In genomic region chr5:142550706-142551652, GRCm38 (mm10) we compare ENCODE assay signal across 8 mouse cellular contexts. TPM values are rescaled to one million over a fixed set of nuclear protein-coding genes. Genes with fewer than 3 reads are reported as not detected.
DNase-seq lines count a peak whose midpoint lies in the region; ATAC-seq and TF ChIP-seq lines count a peak whose summit lies in the region.

Gene Radil (minus strand): TSS chr5:142551098.

- peak within 1 kb of the TSS; percentile 76 for H3K4me3 ChIP-seq in ES-Bruce4 (ENCODE audit: low read depth, low read length)
- peak within 1 kb of the TSS; percentile 62 for H3K4me3 ChIP-seq in forebrain, embryonic 12.5 days (replicated peaks)
- H3K4me3 ChIP-seq in heart, embryonic 16.5 days (ENCODE audit: low read length), result peak within 1 kb of the TSS; percentile 68
- H3K4me3 ChIP-seq in liver, embryonic 14.5 days (ENCODE audit: insufficient read depth in 1 of 2, low read depth in 2 of 2, low read length in 2 of 2), result peak within 1 kb of the TSS; percentile 19 to 47
- peak within 1 kb of the TSS; percentile 64 for H3K4me3 ChIP-seq in neural tube, embryonic 11.5 days (ENCODE audit: low read depth, low read length)
- peak within 1 kb of the TSS; percentile 57 for H3K4me3 ChIP-seq in stomach, postnatal 0 days (ENCODE audit: low read depth, low read length)

- peak; percentile 90 for ATAC-seq in cerebellum, adult (ENCODE audit: insufficient number of reproducible peaks, low FRiP score, low TSS enrichment)
- ATAC-seq in forebrain, embryonic 12.5 days (ENCODE audit: low FRiP score), result peak; percentile 94
- peak; percentile 92 for ATAC-seq in heart, embryonic 16.5 days (replicated peaks; ENCODE audit: extremely low read depth, insufficient read depth, low FRiP score)
- peak; percentile 84 for ATAC-seq in liver, embryonic 14.5 days (ENCODE audit: insufficient read depth)
- peak; percentile 89 for ATAC-seq in neural tube, embryonic 11.5 days (ENCODE audit: insufficient read depth, low FRiP score, low TSS enrichment)
- peak; percentile 98 for ATAC-seq in stomach, postnatal 0 days (ENCODE audit: low FRiP score, low TSS enrichment)

- TF ChIP-seq EP300 in ES-Bruce4 (IDR thresholded peaks at IDR 0.05; ENCODE audit: insufficient read depth, low read depth, low read length), result no peak
- TF ChIP-seq EP300 in liver, embryonic 14.5 days (IDR thresholded peaks at IDR 0.05; ENCODE audit: low read depth), result no peak
- no peak for TF ChIP-seq EP300 in stomach, postnatal 0 days (optimal IDR thresholded peaks at IDR 0.05)

- TF ChIP-seq CTCF in ES-Bruce4 (IDR thresholded peaks at IDR 0.05; ENCODE audit: low read depth, low read length), result peak; percentile 80
- TF ChIP-seq CTCF in liver, embryonic 14.5 days (IDR thresholded peaks at IDR 0.05; ENCODE audit: low read depth), result peak; percentile 81
- peak; percentile 86 for TF ChIP-seq CTCF in stomach, postnatal 0 days (IDR thresholded peaks at IDR 0.05; ENCODE audit: low read depth)

- peak; percentile 88 to 92 for DNase-seq in kidney, postnatal 36 days
- peak; percentile 64 to 75 (median 68) for DNase-seq in liver, embryonic 14.5 days (ENCODE audit: low read depth in 3 of 3, low spot score in 3 of 3)
- DNase-seq in neural tube, embryonic 11.5 days (ENCODE audit: low spot score), result peak; percentile 97
- DNase-seq in stomach, postnatal 0 days (ENCODE audit: low spot score), result peak; percentile 98

- no peak for TF ChIP-seq POLR2A in ES-Bruce4 (IDR thresholded peaks at IDR 0.05; ENCODE audit: insufficient read depth, low read length)

- H3K4me2 ChIP-seq in forebrain, embryonic 12.5 days, result peak within 1 kb of the TSS; percentile 97
- peak within 1 kb of the TSS; percentile 95 for H3K4me2 ChIP-seq in heart, embryonic 16.5 days (ENCODE audit: low read depth, low read length)
- peak within 1 kb of the TSS; percentile 58 for H3K4me2 ChIP-seq in liver, embryonic 14.5 days (ENCODE audit: low read depth)
- peak within 1 kb of the TSS; percentile 98 for H3K4me2 ChIP-seq in neural tube, embryonic 11.5 days (ENCODE audit: low read depth)
- peak within 1 kb of the TSS; percentile 97 for H3K4me2 ChIP-seq in stomach, postnatal 0 days (replicated peaks; ENCODE audit: low read depth)

- H3K27me3 ChIP-seq in ES-Bruce4 (ENCODE audit: control insufficient read depth, insufficient read depth, low read length, poor library complexity, severe bottlenecking), result no peaks in the 10 kb centered on the region
- peaks cover 38% of the 10 kb centered on the region for H3K27me3 ChIP-seq in forebrain, embryonic 12.5 days
- no peaks in the 10 kb centered on the region for H3K27me3 ChIP-seq in heart, embryonic 16.5 days (ENCODE audit: control insufficient read depth, insufficient read depth, low read length)
- H3K27me3 ChIP-seq in liver, embryonic 14.5 days (ENCODE audit: control insufficient read depth, insufficient read depth, low read length), result peaks cover 19% of the 10 kb centered on the region
- no peaks in the 10 kb centered on the region for H3K27me3 ChIP-seq in neural tube, embryonic 11.5 days (ENCODE audit: control insufficient read depth, insufficient read depth, low read length)
- H3K27me3 ChIP-seq in stomach, postnatal 0 days (ENCODE audit: control insufficient read depth, insufficient read depth, low read length), result no peaks in the 10 kb centered on the region

- no peak within 1 kb of the TSS for H3K27ac ChIP-seq in ES-Bruce4 (ENCODE audit: insufficient read depth, low read length)
- no peak within 1 kb of the TSS for H3K27ac ChIP-seq in forebrain, embryonic 12.5 days
- H3K27ac ChIP-seq in heart, embryonic 16.5 days (ENCODE audit: low read length), result peak within 1 kb of the TSS; percentile 83
- no peak within 1 kb of the TSS for H3K27ac ChIP-seq in liver, embryonic 14.5 days
- H3K27ac ChIP-seq in neural tube, embryonic 11.5 days (ENCODE audit: low read depth, low read length), result peak within 1 kb of the TSS; percentile 79
- H3K27ac ChIP-seq in stomach, postnatal 0 days (replicated peaks), result 0 out of 2 replicates have a peak within 1 kb of the TSS, but pooled peaks have one; percentile 40

- no peaks in the 10 kb centered on the region for H3K36me3 ChIP-seq in ES-Bruce4 (ENCODE audit: control insufficient read depth, insufficient read depth, low read length, poor library complexity, severe bottlenecking)
- H3K36me3 ChIP-seq in forebrain, embryonic 12.5 days (replicated peaks), result no peaks in the 10 kb centered on the region
- H3K36me3 ChIP-seq in heart, embryonic 16.5 days (ENCODE audit: control insufficient read depth, insufficient read depth), result no peaks in the 10 kb centered on the region
- no peaks in the 10 kb centered on the region for H3K36me3 ChIP-seq in liver, embryonic 14.5 days (replicated peaks; ENCODE audit: control insufficient read depth, insufficient read depth, low read depth)
- no peaks in the 10 kb centered on the region for H3K36me3 ChIP-seq in neural tube, embryonic 11.5 days (ENCODE audit: control insufficient read depth, insufficient read depth, low read length)
- no peaks in the 10 kb centered on the region for H3K36me3 ChIP-seq in stomach, postnatal 0 days (ENCODE audit: control insufficient read depth, insufficient read depth, low read length)

- 2% methylated on average over 78 of the region's 80 CpGs for WGBS in forebrain, embryonic 12.5 days
- 3% methylated on average over 75 of the region's 80 CpGs for WGBS in heart, embryonic 16.5 days
- 3% methylated on average over 67 of the region's 80 CpGs for WGBS in liver, embryonic 14.5 days (ENCODE audit: insufficient replicate concordance)
- 2% methylated on average over 77 of the region's 80 CpGs for WGBS in neural tube, embryonic 11.5 days
- WGBS in stomach, postnatal 0 days, result 2% methylated on average over 78 of the region's 80 CpGs

- H3K9me3 ChIP-seq in ES-Bruce4 (replicated peaks; ENCODE audit: control insufficient read depth, insufficient read depth, low read length, poor library complexity, severe bottlenecking), result no peaks in the 10 kb centered on the region
- no peaks in the 10 kb centered on the region for H3K9me3 ChIP-seq in forebrain, embryonic 12.5 days
- no peaks in the 10 kb centered on the region for H3K9me3 ChIP-seq in heart, embryonic 16.5 days (replicated peaks; ENCODE audit: control insufficient read depth, low read length)
- H3K9me3 ChIP-seq in liver, embryonic 14.5 days (ENCODE audit: control insufficient read depth, low read length), result no peaks in the 10 kb centered on the region; the same call in 1 of the 2 replicates
- H3K9me3 ChIP-seq in neural tube, embryonic 11.5 days (ENCODE audit: control insufficient read depth, low read length), result no peaks in the 10 kb centered on the region
- H3K9me3 ChIP-seq in stomach, postnatal 0 days (ENCODE audit: control insufficient read depth, low read length), result no peaks in the 10 kb centered on the region

- H3K9ac ChIP-seq in ES-Bruce4 (ENCODE audit: low read depth, poor library complexity, severe bottlenecking), result peak within 1 kb of the TSS; percentile 69
- H3K9ac ChIP-seq in forebrain, embryonic 12.5 days, result peak within 1 kb of the TSS; percentile 59
- H3K9ac ChIP-seq in heart, embryonic 16.5 days (ENCODE audit: low read length), result peak within 1 kb of the TSS; percentile 74
- no peak within 1 kb of the TSS for H3K9ac ChIP-seq in liver, embryonic 14.5 days (replicated peaks)
- H3K9ac ChIP-seq in neural tube, embryonic 11.5 days (ENCODE audit: low read length), result peak within 1 kb of the TSS; percentile 54
- H3K9ac ChIP-seq in stomach, postnatal 0 days (ENCODE audit: low read length), result peak within 1 kb of the TSS; percentile 45

- peaks cover 5% of the 10 kb centered on the region for H3K4me1 ChIP-seq in ES-Bruce4 (ENCODE audit: control insufficient read depth, insufficient read depth, low read length)
- peaks cover 27% of the 10 kb centered on the region for H3K4me1 ChIP-seq in forebrain, embryonic 12.5 days
- peaks cover 11% of the 10 kb centered on the region for H3K4me1 ChIP-seq in heart, embryonic 16.5 days (ENCODE audit: control insufficient read depth, insufficient read depth, low read length)
- no peaks in the 10 kb centered on the region for H3K4me1 ChIP-seq in liver, embryonic 14.5 days (replicated peaks; ENCODE audit: control insufficient read depth in 2 of 2, insufficient read depth in 2 of 2, low read length in 1 of 2)
- H3K4me1 ChIP-seq in neural tube, embryonic 11.5 days (ENCODE audit: control insufficient read depth, insufficient read depth, low read length), result 0 out of 2 replicates have a peak, but pooled peaks cover 14% of the 10 kb centered on the region
- H3K4me1 ChIP-seq in stomach, postnatal 0 days (replicated peaks; ENCODE audit: control insufficient read depth, insufficient read depth), result no peaks in the 10 kb centered on the region; the same call in 1 of the 2 replicates

RNA-seq across cellular contexts. Expression of gene Radil, which starts in this region (rescaled TPM):
- polyA plus RNA-seq in ES-Bruce4 (2011; ENCODE audit: insufficient read depth, insufficient read length, low read depth, missing spikeins), result 78.0 and 79.3 TPM in 2 replicates
- polyA plus RNA-seq in forebrain, embryonic 12.5 days (2016; fragmentation: Nextera tagmentation; extraction: Ambion mirVana), result 3.2 and 3.3 TPM in 2 replicates
- polyA plus RNA-seq in heart, embryonic 16.5 days (2015; fragmentation: Nextera tagmentation; extraction: Ambion mirVana), result 9.0 and 11.9 TPM in 2 replicates
- polyA plus RNA-seq in liver, embryonic 14.5 days (2012; rRNA removed), result 0.03 and 0.09 TPM in 2 replicates
- 0.05 and 0.08 TPM in 2 replicates for polyA plus RNA-seq in liver, embryonic 14.5 days (2014; fragmentation: Nextera tagmentation; extraction: Ambion mirVana)
- polyA plus RNA-seq in neural tube, embryonic 11.5 days (2014; fragmentation: Nextera tagmentation; extraction: Ambion mirVana), result 6.7 and 7.0 TPM in 2 replicates
- polyA plus RNA-seq in stomach, postnatal 0 days (2015; fragmentation: Nextera tagmentation; extraction: Ambion mirVana), result 0.36 and 0.44 TPM in 2 replicates

Comparison
In these comparisons a context has a peak if more than half of its experiments do, and no peak if none do; other contexts are left out.
1. Peak in DNase-seq, ATAC-seq, H3K4me3 ChIP-seq and H3K4me2 ChIP-seq in liver, embryonic 14.5 days; RNA of the gene not detected or under 1 TPM.
2. Peak in DNase-seq, ATAC-seq, H3K4me3 ChIP-seq, H3K27ac ChIP-seq, H3K9ac ChIP-seq and H3K4me2 ChIP-seq in stomach, postnatal 0 days; RNA of the gene not detected or under 1 TPM.
3. H3K27ac ChIP-seq: peak in heart, embryonic 16.5 days (single experiment) and neural tube, embryonic 11.5 days (single experiment); none in ES-Bruce4 (single experiment), forebrain, embryonic 12.5 days (single experiment) and liver, embryonic 14.5 days (single experiment).
4. Peak in every context shown above with its lines, with median percentiles within 50 percentile points of each other: H3K4me3 ChIP-seq, CTCF ChIP-seq, ATAC-seq, H3K4me2 ChIP-seq and DNase-seq.